Mouse (Mus musculus) MEL (cell line): ENCODE results near the gene Tiam1.

Source experiments
- CTCF ChIP-seq, 3 experiments: IDR thresholded peaks in 2 of 3; conservative IDR thresholded peaks in 1 of 3; 2 replicates each; pipeline ENCODE4 v1.5.1; 2011 to 2012; ENCODE audit warnings: low read length in 3 of 3, low read depth in 2 of 3, mild to moderate bottlenecking in 2 of 3, improper control_type of control experiment in 1 of 3, inconsistent platforms in 1 of 3, mixed read lengths in 1 of 3, moderate library complexity in 1 of 3; ENCODE audit not compliant: control insufficient read depth in 1 of 3, insufficient read depth in 1 of 3, poor library complexity in 1 of 3, severe bottlenecking in 1 of 3
- EP300 ChIP-seq, 2 experiments: IDR thresholded peaks; 2 replicates each; pipeline ENCODE4 v1.6.1; 2011; ENCODE audit warnings: improper control_type of control experiment in 2 of 2, low read length in 2 of 2, low read depth in 1 of 2, mild to moderate bottlenecking in 1 of 2
- ETS1 ChIP-seq: IDR thresholded peaks from 2 replicates; pipeline ENCODE4 v1.6.1; 2012; ENCODE audit warnings: low read depth, mild to moderate bottlenecking, inconsistent platforms, low read length, improper control_type of control experiment, moderate library complexity
- POLR2A ChIP-seq, 2 experiments: IDR thresholded peaks; 2 replicates each; pipeline ENCODE4 v1.6.1; 2011 to 2012; ENCODE audit warnings: low read length in 2 of 2, mild to moderate bottlenecking in 2 of 2, control low read depth in 1 of 2, improper control_type of control experiment in 1 of 2, low read depth in 1 of 2, moderate library complexity in 1 of 2; ENCODE audit not compliant: control insufficient read depth in 1 of 2, insufficient read depth in 1 of 2, poor library complexity in 1 of 2
- USF1 ChIP-seq: IDR thresholded peaks from 2 replicates; pipeline ENCODE4 v1.6.1; 2014; ENCODE audit warnings: low read depth, mild to moderate bottlenecking, inconsistent platforms, low read length, improper control_type of control experiment, moderate library complexity

GRCm38 (mm10) chr16:89816506-89817172, 326.9 kb downstream of the Tiam1 start:
- no peak for TF ChIP-seq CTCF (IDR thresholded peaks at IDR 0.05 in 2 of 3, conservative IDR thresholded peaks at IDR 0.05 in 1 of 3; ENCODE audit: control insufficient read depth in 1 of 3, insufficient read depth in 1 of 3, low read depth in 2 of 3, low read length in 3 of 3, poor library complexity in 1 of 3, severe bottlenecking in 1 of 3)
- TF ChIP-seq EP300 (IDR thresholded peaks at IDR 0.05; ENCODE audit: low read depth in 1 of 2, low read length in 2 of 2): no peak
- no peak for TF ChIP-seq POLR2A (IDR thresholded peaks at IDR 0.05; ENCODE audit: control insufficient read depth in 1 of 2, insufficient read depth in 1 of 2, low read depth in 1 of 2, low read length in 2 of 2, poor library complexity in 1 of 2)
- no peak for TF ChIP-seq ETS1
- no peak for TF ChIP-seq USF1
